Mouse (Mus musculus): ENCODE measurements at regions not wholly inside any gene's neighbourhood (a gene's known extent, or its start where the extent isn't known, plus 50 kb on each side); places are given as distances from the start of the nearest gene placed in this dataset.
A peak's percentile ranks its signal among the peaks of the same experiment; 100 is the strongest.
"Not testable (repeated sequence)": the region's sequence is repeated elsewhere in the genome, so short reads cannot be mapped to it uniquely, and the experiment has no call there.

DNA sequence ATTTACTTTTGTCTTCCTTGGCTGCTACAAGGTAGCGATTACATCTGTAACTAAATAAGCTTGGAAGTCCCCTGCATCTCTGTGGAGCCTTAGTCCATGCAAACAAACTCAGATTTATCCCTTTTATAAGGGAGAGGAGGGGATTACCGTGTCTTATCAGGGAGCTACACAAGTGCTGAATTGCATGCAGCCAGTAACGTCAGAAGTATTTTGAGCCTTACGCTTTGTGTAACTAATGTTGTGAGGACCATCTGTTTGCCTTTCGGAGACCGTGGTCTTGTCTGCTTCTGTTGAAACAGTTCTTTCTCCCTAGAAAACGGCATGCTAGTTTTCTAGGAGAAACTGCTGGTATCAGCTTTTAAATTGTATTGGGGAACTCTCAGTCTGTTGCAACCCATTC is 58.0 kb upstream of the Dmrta1 start:
- DNase-seq (ENCODE audit: low read depth, low spot score): no peak

- no peak for DNase-seq (ENCODE audit: low read depth, low spot score)
Observed at GRCm38 (mm10) chr4:89604721-89605120, 74.5 kb upstream of the Dmrta1 start.

GRCm38 (mm10) chr4:89575529-89575928 is 103.7 kb upstream of the Dmrta1 start:
- DNase-seq (ENCODE audit: low read depth, low spot score): peak; percentile 67

DNA sequence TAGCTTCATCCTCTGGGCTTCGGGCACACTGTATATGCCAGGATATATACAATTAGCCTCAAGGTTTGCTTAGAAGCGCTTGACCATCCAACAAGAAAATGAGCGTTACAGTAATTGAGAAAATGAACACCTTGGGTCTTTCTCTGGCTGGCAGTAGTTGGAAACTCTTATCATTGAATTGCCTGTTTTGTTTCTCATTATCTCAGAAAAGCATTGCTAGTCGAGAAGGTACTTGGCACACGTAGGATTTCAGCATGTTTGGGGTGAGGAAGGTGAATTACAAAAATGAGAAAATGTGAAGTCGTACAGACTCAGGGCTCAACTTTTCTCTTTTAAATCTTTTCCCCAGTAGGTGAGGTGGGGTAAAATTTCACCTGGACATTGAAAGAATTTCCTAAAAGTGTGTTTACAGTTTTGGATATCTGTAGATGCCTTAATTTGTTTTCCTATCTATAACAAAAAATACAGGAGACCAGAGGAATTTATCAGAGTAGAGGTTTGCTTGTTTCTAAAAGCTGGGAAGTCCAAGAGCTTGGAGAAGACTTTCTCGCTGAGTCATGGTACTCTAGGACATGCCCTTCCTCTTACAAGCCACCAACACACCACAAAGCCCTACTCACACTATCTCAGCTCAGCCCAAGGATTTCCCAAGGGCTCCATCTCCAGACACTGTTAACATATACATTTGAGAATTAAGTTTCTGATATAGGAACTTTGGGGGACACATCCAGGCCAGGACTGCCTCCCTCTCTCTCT is 124.3 kb upstream of the Dmrta1 start:
- DNase-seq (ENCODE audit: low read depth, low spot score): no peak

GRCm38 (mm10) chr4:89552556-89552955 is 126.7 kb upstream of the Dmrta1 start:
- peak; percentile 41 for DNase-seq (ENCODE audit: low read depth, low spot score)

DNA sequence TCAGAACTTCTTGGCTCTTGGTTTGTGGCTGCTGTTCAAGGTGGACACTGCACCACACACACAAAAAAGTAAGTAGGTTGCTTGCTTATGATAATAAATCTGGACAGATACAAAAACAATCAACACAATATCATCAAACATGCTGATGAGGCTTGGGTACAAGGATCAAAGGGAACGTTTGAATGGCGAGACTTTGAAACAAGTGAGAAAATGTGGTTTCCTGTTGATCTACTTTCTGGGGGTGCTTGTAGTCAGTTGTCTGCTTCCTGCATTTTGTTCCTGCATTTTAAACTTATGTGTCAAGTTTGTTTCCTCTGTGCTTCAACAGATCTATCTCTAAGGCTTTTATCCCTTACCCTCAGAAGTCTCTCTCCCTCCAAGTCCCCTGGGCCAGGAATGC is 128.7 kb upstream of the Dmrta1 start:
- no peak for DNase-seq (ENCODE audit: low read depth, low spot score)

GRCm38 (mm10) chr4:89532462-89532861 is 146.8 kb upstream of the Dmrta1 start:
- DNase-seq (ENCODE audit: low read depth, low spot score): peak; percentile 52

- DNase-seq (ENCODE audit: low read depth, low spot score): peak; percentile 64
Observed at GRCm38 (mm10) chr4:89530050-89530911, 149.0 kb upstream of the Dmrta1 start.

GRCm38 (mm10) chr4:89527966-89528365 is 151.3 kb upstream of the Dmrta1 start:
- no peak for DNase-seq (ENCODE audit: low read depth, low spot score)

- no peak for DNase-seq (ENCODE audit: low read depth, low spot score)
Observed at GRCm38 (mm10) chr4:89527326-89527725, 151.9 kb upstream of the Dmrta1 start.

DNA sequence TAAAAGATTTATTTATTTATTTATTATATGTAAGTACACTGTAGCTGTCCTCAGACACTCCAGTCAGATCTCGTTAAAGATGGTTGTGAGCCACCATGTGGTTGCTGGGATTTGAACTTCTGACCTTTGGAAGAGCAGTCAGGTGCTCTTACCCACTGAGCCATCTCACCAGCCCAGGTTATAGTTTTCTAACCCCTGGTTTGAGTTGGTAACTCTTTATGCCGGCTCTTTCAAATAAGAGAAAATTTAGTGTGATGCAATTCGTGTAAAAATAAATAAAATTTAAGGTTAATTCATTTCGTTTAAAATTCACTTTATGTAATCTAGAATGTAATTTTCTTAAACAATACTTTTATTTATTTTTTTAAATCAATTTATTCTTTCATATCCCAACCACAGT is 153.7 kb upstream of the Dmrta1 start:
- not testable (repeated sequence) for DNase-seq (ENCODE audit: low read depth, low spot score)

- DNase-seq (ENCODE audit: low read depth, low spot score): peak; percentile 92
Observed at GRCm38 (mm10) chr4:89524260-89525200, 154.7 kb upstream of the Dmrta1 start.

- DNase-seq (ENCODE audit: low read depth, low spot score): peak; percentile 51
Observed at GRCm38 (mm10) chr4:89523423-89524259, 155.6 kb upstream of the Dmrta1 start.

DNA sequence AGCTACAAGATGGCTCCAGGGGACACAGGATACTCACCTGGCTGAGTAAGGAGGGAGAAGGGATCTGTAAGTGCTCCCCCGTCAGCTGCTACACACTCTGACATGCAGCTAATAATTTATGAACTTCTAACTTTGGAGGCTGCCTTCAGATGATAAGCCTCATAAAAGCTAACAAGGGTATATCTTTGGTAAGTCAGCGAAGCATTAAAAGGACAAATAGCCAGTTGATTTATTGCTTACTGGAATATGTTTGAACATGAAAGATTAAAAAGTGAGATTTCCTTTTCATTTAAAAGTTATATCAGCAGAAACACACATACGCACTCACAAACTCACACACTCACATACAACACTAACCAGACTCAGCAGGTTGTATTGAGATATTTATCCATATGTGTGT is 161.2 kb upstream of the Dmrta1 start:
- no peak for DNase-seq (ENCODE audit: low read depth, low spot score)

DNA sequence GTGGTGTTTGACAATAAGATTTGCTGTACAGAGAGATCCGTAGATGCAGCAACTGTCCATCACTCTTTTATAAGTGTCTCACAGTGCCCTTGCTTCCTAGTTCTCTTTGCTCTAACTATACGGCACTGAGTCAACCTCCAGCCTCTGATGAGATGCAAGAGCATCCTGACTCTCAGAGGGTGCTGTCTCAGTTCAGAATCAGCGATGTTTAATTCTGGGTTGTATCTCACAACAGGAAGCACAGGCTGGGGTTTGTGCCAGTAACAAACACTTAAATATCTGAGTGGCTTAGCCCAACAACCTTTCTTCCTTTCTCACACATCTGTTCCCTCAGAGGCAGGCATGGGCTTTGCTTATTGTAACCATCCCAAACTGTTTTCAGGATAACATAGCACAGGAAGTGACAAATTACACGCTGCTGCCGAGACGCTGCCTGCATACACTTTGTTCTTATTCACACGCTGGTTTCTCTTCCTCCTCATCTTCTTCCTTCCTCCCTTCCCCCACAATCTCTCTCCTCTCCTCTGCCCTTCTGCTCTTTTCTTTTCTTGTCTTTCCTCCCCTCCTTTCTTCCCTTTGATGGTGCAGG is 163.3 kb upstream of the Dmrta1 start:
- peak; percentile 49 for DNase-seq (ENCODE audit: low read depth, low spot score)

DNA sequence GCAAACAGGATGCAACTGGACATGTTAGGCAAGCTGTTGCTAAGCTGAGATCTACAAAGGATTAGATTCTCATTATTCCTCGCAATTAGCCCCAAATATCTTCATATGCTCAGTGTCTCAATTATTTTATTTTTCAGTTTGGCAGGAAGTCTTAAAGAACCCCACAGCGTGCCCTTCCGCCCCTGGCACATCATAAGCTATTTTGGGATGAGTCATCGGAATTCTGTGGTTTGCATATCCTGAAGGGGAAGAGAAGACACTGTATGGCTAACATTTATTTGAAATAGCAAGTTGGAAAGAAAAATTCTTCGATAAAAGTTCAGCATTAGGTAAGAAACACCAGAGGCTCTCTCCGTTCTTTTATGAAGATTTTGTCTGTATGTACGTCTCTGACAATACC is 164.3 kb upstream of the Dmrta1 start:
- DNase-seq (ENCODE audit: low read depth, low spot score): no peak

DNA sequence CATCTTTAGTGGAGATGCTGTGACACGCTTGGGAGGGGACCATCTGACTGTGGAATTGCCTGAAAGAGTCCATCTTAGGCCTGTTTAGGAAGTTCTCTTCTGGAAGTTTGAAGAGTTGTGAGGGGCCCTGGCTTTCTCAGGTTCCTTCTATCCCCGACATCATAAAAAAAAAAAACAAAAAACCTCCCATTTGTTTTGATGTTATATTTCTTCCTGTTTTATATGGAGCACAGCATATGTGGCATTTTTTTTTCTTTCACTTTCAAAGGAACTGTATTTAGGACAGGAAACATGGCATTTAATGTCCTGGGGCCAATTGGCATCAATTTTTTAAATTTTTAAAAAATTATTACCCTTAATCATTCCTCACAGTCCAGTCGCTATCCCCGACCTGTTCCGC is 168.6 kb upstream of the Dmrta1 start:
- no peak for DNase-seq (ENCODE audit: low read depth, low spot score)

- DNase-seq (ENCODE audit: low read depth, low spot score): no peak
Observed at GRCm38 (mm10) chr4:89509655-89510391, 169.4 kb upstream of the Dmrta1 start.

DNA sequence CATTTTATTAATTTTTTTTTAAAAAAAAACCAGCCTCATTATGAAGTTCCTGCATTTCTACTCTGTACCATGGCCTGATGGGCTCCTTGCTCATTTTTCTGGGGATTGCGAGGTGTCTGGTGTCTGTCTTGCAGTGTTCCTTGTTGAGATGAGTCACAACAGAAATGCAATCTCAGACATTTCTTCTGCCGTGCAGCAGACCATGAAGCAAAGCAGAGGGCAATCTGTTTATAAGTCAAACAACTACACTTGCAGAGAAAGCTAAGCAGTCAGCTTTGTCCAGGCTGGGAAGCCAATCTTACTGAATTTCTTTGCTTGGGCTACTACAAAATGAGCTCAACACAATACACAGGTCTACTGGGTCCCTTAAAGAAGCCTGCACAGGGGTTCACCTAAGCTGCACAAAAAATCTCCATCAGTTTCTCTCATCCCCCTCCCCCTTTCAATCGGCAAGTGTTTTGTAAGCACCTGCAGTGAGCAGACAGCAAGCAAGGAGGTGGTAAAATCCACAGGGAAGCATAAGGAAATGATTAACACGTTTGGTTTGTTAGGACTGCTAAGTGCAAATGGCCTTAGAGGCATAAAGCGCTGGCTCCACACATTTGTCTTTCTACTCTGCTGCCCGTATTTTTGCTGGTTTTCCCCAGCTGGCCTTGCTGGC is 171.0 kb upstream of the Dmrta1 start:
- peak; percentile 79 for DNase-seq (ENCODE audit: low read depth, low spot score)

Data from A20 (cell line).